Mouse (Mus musculus) thymus, adult 2 months (tissue): ENCODE data around the gene Cep95. TPM values are rescaled to one million over a fixed set of nuclear protein-coding genes. Genes with fewer than 3 reads are reported as not detected.

Experiments
- DNase-seq: peaks from one replicate; pipeline ENCODE4 v3.0.0; 2021
- H3K27ac ChIP-seq: fragments of 200-500 bp; 2 replicates; pipeline ENCODE4 v1.5.1; 2012; ENCODE audit warnings: low read length, control low read depth; ENCODE audit not compliant: control insufficient read depth, insufficient read depth
- H3K27me3 ChIP-seq: fragments of 200-500 bp; 2 replicates; pipeline ENCODE4 v1.6.1; 2012; ENCODE audit warnings: mild to moderate bottlenecking, low read length, moderate library complexity, mixed read lengths; ENCODE audit not compliant: control insufficient read depth, insufficient read depth
- H3K36me3 ChIP-seq: fragments of 200-500 bp; 2 replicates; pipeline ENCODE4 v1.6.1; 2012; ENCODE audit warnings: mild to moderate bottlenecking, low read length, moderate library complexity; ENCODE audit not compliant: control insufficient read depth, insufficient read depth
- H3K4me1 ChIP-seq: fragments of 200-500 bp; replicated peaks from 2 replicates; pipeline ENCODE4 v1.6.1; 2012; ENCODE audit warnings: low read length; ENCODE audit not compliant: control insufficient read depth, insufficient read depth
- H3K4me3 ChIP-seq: fragments of 200-500 bp; 2 replicates; pipeline ENCODE4 v1.5.1; 2012; ENCODE audit warnings: mild to moderate bottlenecking, low read length, control low read depth, moderate library complexity; ENCODE audit not compliant: control insufficient read depth, insufficient read depth
- CTCF ChIP-seq: fragments of 200-500 bp; IDR thresholded peaks from 2 replicates; pipeline ENCODE4 v1.5.1; 2012; ENCODE audit warnings: mild to moderate bottlenecking, control low read depth, low read length, moderate library complexity, borderline replicate concordance; ENCODE audit not compliant: control insufficient read depth, poor library complexity, insufficient read depth; ENCODE audit errors: extremely low read depth
- POLR2A ChIP-seq: fragments of 200-500 bp; IDR thresholded peaks from 2 replicates; pipeline ENCODE4 v1.6.1; 2012; ENCODE audit warnings: mild to moderate bottlenecking, low read length, control low read depth, moderate library complexity; ENCODE audit not compliant: control insufficient read depth, poor library complexity, insufficient read depth; ENCODE audit errors: extremely low read depth
- WGBS: fragments of 180-500 bp; shearing (Covaris S2); methylation state at CpG from one replicate; pipeline ENCODE4 v1.1.7; 2018; 5-methylcytosine and 5-hydroxymethylcytosine counted together
- polyA plus RNA-seq: library from polyadenylated mRNA; depleted of rRNA; stranded (reverse); fragments of >200 nt; gene quantifications from 2 replicates; pipeline ENCODE4 v1.2.3, GENCODE M21; 2012

Cep95 gene
- polyA plus RNA-seq, 1 experiment = 10.4 TPM

GRCm38 (mm10) chr11:106817808-106818207, 28.8 kb downstream of the Cep95 start:
- no peak for DNase-seq
- 95% methylated on average over 6 of the region's 6 CpGs for WGBS
- Histone ChIP-seq H3K27ac (no peak overlapping the region), H3K36me3 (peaks cover 65% of the 10 kb centered on the region), H3K4me1 (no peaks in the 10 kb centered on the region), H3K27me3 (no peaks in the 10 kb centered on the region), H3K4me3 (no peak overlapping the region)
- no peak for TF ChIP-seq POLR2A
- TF ChIP-seq CTCF = no peak

GRCm38 (mm10) chr11:106818341-106818740, 29.3 kb downstream of the Cep95 start:
- WGBS = 88% methylated on average over 9 of the region's 9 CpGs
- no peak for TF ChIP-seq CTCF
- TF ChIP-seq POLR2A = no peak
- no peaks in the 10 kb centered on the region for H3K27me3 ChIP-seq
- DNase-seq = no peak
- H3K4me3 ChIP-seq = no peak overlapping the region
- no peak overlapping the region for H3K27ac ChIP-seq
- H3K4me1 ChIP-seq = no peaks in the 10 kb centered on the region; the same call in 1 of the 2 replicates
- peaks cover 65% of the 10 kb centered on the region for H3K36me3 ChIP-seq

- TF ChIP-seq POLR2A (no peak), CTCF (no peak)
- H3K4me3 ChIP-seq = no peak overlapping the region
- H3K27me3 ChIP-seq = no peaks in the 10 kb centered on the region
- H3K27ac ChIP-seq = no peak overlapping the region
- peaks cover 57% of the 10 kb centered on the region for H3K36me3 ChIP-seq
- WGBS = 67% methylated on average over 9 of the region's 9 CpGs
- no peaks in the 10 kb centered on the region; the same call in 1 of the 2 replicates for H3K4me1 ChIP-seq
- DNase-seq = no peak
Observed at GRCm38 (mm10) chr11:106819595-106819994, 30.5 kb downstream of the Cep95 start.

- TF ChIP-seq POLR2A (no peak), CTCF (no peak)
- Histone ChIP-seq H3K36me3 (peaks cover 52% of the 10 kb centered on the region), H3K4me3 (no peak overlapping the region), H3K27ac (no peak overlapping the region), H3K27me3 (no peaks in the 10 kb centered on the region), H3K4me1 (no peaks in the 10 kb centered on the region; the same call in 1 of the 2 replicates)
- no peak for DNase-seq
- WGBS = 94% methylated on average over 6 of the region's 6 CpGs
Observed at GRCm38 (mm10) chr11:106820252-106820651, 31.2 kb downstream of the Cep95 start.

GRCm38 (mm10) chr11:106820972-106821371, 31.9 kb downstream of the Cep95 start:
- TF ChIP-seq CTCF (no peak), POLR2A (no peak)
- no peaks in the 10 kb centered on the region; the same call in 1 of the 2 replicates for H3K4me1 ChIP-seq
- H3K36me3 ChIP-seq = peaks cover 45% of the 10 kb centered on the region
- peak; percentile 13 for DNase-seq
- 38% methylated on average over 4 of the region's 4 CpGs for WGBS
- no peak overlapping the region for H3K27ac ChIP-seq
- H3K4me3 ChIP-seq = no peak overlapping the region
- H3K27me3 ChIP-seq = no peaks in the 10 kb centered on the region

- no peak for DNase-seq
- Histone ChIP-seq H3K27ac (no peak overlapping the region), H3K36me3 (peaks cover 41% of the 10 kb centered on the region), H3K27me3 (no peaks in the 10 kb centered on the region), H3K4me3 (no peak overlapping the region), H3K4me1 (no peaks in the 10 kb centered on the region; the same call in 1 of the 2 replicates)
- TF ChIP-seq POLR2A = no peak
- TF ChIP-seq CTCF = no peak
- WGBS = 94% methylated on average over 6 of the region's 6 CpGs
Observed at GRCm38 (mm10) chr11:106821397-106821796, 32.3 kb downstream of the Cep95 start.

- Histone ChIP-seq H3K27me3 (no peaks in the 10 kb centered on the region), H3K4me1 (no peaks in the 10 kb centered on the region; the same call in 1 of the 2 replicates), H3K27ac (no peak overlapping the region), H3K4me3 (no peak overlapping the region), H3K36me3 (peaks cover 30% of the 10 kb centered on the region)
- DNase-seq = no peak
- TF ChIP-seq CTCF (no peak), POLR2A (no peak)
- WGBS = 97% methylated on average over 8 of the region's 8 CpGs
Observed at GRCm38 (mm10) chr11:106822491-106822890, 33.4 kb downstream of the Cep95 start.
